Mouse (Mus musculus) forebrain, embryonic 16.5 days (tissue): ENCODE measurements at regions not wholly inside any gene's neighbourhood (a gene's known extent, or its start where the extent isn't known, plus 50 kb on each side); places are given as distances from the start of the nearest gene placed in this dataset.

ENCODE experiments used
- ATAC-seq: fragments of 200-750 bp; cut with Nextera tagmentation; 2 replicates; pipeline ENCODE4 v1.8.0; 2017; ENCODE audit warnings: mild to moderate bottlenecking, moderate library complexity
- H3K27ac ChIP-seq: fragments of 300-500 bp; sonication (generic); 2 replicates; pipeline ENCODE4 v1.5.1; 2014; ENCODE audit warnings: low read length, control low read depth
- H3K27me3 ChIP-seq: fragments of 300-500 bp; sonication (generic); replicated peaks from 2 replicates; pipeline ENCODE4 v1.6.1; 2014; ENCODE audit warnings: low read length; ENCODE audit not compliant: control insufficient read depth, insufficient read depth
- H3K36me3 ChIP-seq: fragments of 300-500 bp; sonication (generic); 2 replicates; pipeline ENCODE4 v1.6.1; 2014; ENCODE audit not compliant: control insufficient read depth, insufficient read depth
- H3K4me1 ChIP-seq: fragments of 300-500 bp; sonication (generic); replicated peaks from 2 replicates; pipeline ENCODE4 v1.6.1; 2014; ENCODE audit warnings: low read length; ENCODE audit not compliant: control insufficient read depth, insufficient read depth
- H3K4me2 ChIP-seq: fragments of 300-500 bp; sonication (generic); 2 replicates; pipeline ENCODE4 v1.6.1; 2014; ENCODE audit warnings: mild to moderate bottlenecking, low read length, control low read depth
- H3K4me3 ChIP-seq: fragments of 300-500 bp; sonication (generic); replicated peaks from 2 replicates; pipeline ENCODE4 v1.5.1; 2014; ENCODE audit warnings: mild to moderate bottlenecking, low read length, control low read depth
- H3K9ac ChIP-seq: fragments of 300-500 bp; sonication (generic); replicated peaks from 2 replicates; pipeline ENCODE4 v1.6.1; 2014; ENCODE audit warnings: low read depth, low read length, control low read depth
- H3K9me3 ChIP-seq: fragments of 300-500 bp; sonication (generic); 2 replicates; pipeline ENCODE4 v1.6.1; 2016; ENCODE audit warnings: low read length; ENCODE audit not compliant: control insufficient read depth
- WGBS: fragments of 180-500 bp; shearing (Covaris S2); extraction: QIAGEN DNeasy Blood & Tissue Kit; methylation state at CpG from one replicate; pipeline ENCODE4 v1.1.7; 2014; 5-methylcytosine and 5-hydroxymethylcytosine counted together

DNA sequence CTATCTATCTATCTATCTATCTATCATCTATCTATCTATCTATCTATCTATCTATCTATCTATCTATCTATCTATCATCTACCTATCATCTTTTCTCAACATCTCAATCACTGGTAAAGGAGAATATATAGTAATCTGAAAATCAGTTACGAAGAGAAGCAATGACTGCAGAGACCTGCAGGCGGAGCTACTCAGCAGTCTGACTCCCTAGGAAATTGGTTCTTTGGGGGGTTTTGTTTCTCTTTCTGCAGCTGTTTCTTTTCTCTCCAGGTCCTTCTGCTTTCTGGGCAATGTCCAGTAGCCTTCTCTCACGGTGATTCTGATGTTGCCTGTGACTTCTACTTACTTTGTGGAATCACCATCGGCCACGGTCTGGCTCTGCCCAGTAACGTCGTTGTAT is 73.6 kb upstream of the Shisa3 start:
- H3K4me1 ChIP-seq, result peaks cover 8% of the 10 kb centered on the region
- H3K9me3 ChIP-seq, result no peaks in the 10 kb centered on the region
- no peaks in the 10 kb centered on the region for H3K27me3 ChIP-seq
- no peaks in the 10 kb centered on the region for H3K36me3 ChIP-seq
- no peak for ATAC-seq
- no peak overlapping the region for H3K27ac ChIP-seq
- WGBS, result 80% methylated on average over 7 of the region's 7 CpGs
- H3K9ac ChIP-seq, result no peak overlapping the region
- H3K4me3 ChIP-seq, result no peak overlapping the region
- no peak overlapping the region for H3K4me2 ChIP-seq

DNA sequence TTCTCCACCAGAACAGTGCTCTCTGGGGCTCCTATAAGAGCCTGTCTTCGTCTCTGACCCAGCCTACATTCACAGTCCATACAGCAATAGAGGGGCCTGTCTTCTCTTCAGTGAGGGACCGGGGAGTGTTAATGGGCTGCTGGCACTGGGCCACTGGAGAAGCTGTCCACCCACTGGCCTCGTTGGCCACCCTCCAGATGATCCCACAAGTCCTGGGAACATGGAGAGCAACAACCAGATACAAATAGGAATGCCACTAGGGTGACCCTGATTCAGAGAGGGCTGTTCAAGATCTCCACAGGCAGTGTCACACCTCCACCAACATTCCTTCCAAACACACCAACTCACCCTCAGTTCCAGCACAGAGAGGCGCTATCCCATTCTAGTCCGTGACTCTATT is 69.7 kb upstream of the Shisa3 start:
- no peaks in the 10 kb centered on the region for H3K27me3 ChIP-seq
- no peaks in the 10 kb centered on the region for H3K36me3 ChIP-seq
- no peak overlapping the region for H3K4me3 ChIP-seq
- whole genome bisulfite sequencing, result 71% methylated on average over 5 of the region's 5 CpGs
- no peak overlapping the region for H3K9ac ChIP-seq
- ATAC-seq, result no peak
- H3K27ac ChIP-seq, result no peak overlapping the region
- no peak overlapping the region for H3K4me2 ChIP-seq
- no peaks in the 10 kb centered on the region for H3K9me3 ChIP-seq
- peaks cover under 1% of the 10 kb centered on the region; the same call in 1 of the 2 replicates for H3K4me1 ChIP-seq

DNA sequence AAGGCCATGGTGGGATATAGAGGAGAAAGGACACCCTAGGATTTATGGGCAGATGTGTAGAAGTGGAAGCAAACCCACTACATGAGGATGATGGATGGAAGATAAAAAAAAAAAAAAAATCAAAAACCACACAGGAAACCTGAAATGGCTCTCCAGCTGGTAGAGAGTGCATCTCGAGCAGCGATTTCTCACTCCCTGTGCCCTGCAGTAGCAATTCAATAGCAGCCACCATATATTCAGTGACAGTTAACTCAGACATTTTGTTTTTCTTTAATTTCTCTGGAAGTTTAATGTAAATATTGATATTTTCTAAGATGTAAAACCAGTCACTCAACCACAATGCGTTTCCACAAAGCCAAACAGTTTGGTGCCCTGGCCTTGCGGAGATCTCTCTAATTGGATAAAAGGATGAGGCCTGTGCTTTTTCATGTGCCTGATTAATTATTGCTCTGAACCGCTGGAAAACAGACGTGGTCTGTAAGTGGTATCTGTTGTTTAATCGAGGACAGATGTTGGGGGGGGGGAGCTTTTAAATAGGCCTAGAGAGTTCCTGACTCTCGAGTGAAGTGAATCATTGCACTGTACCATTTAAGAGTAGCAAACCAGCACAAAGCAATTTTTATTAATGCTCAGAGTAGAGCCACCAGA is 68.0 kb upstream of the Shisa3 start:
- H3K9ac ChIP-seq, result no peak overlapping the region
- H3K27me3 ChIP-seq, result no peaks in the 10 kb centered on the region
- no peak overlapping the region for H3K4me3 ChIP-seq
- 72% methylated on average over 8 of the region's 8 CpGs for WGBS
- no peak overlapping the region for H3K4me2 ChIP-seq
- H3K9me3 ChIP-seq, result no peaks in the 10 kb centered on the region
- no peaks in the 10 kb centered on the region for H3K4me1 ChIP-seq
- no peaks in the 10 kb centered on the region for H3K36me3 ChIP-seq
- H3K27ac ChIP-seq, result no peak overlapping the region
- ATAC-seq, result no peak

DNA sequence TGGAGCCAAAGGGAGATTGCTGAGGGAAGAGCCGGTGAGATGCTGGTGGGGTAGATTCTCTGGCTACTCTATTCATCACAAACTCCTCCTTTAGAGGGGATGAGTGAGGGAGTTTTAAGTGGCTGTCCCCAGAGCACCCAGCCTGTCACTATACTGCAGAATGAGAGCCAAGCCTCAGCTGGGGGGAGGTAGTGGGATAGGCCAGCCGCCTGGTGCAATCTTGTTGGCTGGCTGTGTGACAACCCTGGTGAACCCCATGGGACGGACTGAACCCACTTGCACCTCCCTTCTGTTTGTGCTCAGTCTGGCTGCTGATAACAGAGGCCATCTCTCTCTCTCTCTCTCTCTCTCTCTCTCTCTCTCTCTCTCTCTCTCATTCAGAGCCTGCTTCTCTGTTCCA is 65.8 kb upstream of the Shisa3 start:
- H3K27ac ChIP-seq, result no peak overlapping the region
- H3K27me3 ChIP-seq, result no peaks in the 10 kb centered on the region
- no peaks in the 10 kb centered on the region for H3K4me1 ChIP-seq
- no peak for ATAC-seq
- WGBS, result 79% methylated on average over 3 of the region's 3 CpGs
- no peaks in the 10 kb centered on the region for H3K36me3 ChIP-seq
- H3K4me3 ChIP-seq, result no peak overlapping the region
- no peak overlapping the region for H3K9ac ChIP-seq
- H3K9me3 ChIP-seq, result no peaks in the 10 kb centered on the region
- H3K4me2 ChIP-seq, result no peak overlapping the region

DNA sequence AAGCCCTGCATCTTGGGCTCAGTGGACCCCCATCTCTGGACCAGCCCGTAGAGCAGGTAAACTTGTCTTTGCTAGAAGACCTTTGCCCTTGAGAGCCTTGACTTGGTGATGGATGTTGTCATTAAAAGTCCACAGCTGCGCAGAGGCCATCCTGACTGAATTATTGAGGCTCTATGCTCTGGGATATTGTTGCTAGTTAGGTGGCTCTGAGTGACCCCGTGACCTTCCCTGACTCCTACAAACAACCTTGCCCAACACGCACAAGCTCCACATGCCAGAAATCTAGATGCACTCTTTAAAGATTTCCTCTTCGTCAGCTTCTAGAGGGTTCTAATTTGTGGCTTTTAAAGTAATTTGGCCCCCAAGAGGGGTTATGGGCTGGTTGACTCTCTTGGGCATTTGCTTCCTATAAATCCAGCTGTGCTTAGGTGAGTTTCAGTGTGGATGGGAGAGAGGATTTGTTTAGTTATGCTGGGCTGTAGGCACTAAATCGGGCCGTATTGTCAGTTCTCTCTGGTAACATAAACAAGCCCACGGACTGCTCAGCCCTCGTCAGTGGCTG is 63.6 kb upstream of the Shisa3 start:
- no peak overlapping the region for H3K9ac ChIP-seq
- H3K9me3 ChIP-seq, result no peaks in the 10 kb centered on the region
- H3K4me3 ChIP-seq, result no peak overlapping the region
- H3K27ac ChIP-seq, result no peak overlapping the region
- 92% methylated on average over 9 of the region's 9 CpGs for WGBS
- no peaks in the 10 kb centered on the region for H3K36me3 ChIP-seq
- no peaks in the 10 kb centered on the region for H3K4me1 ChIP-seq
- H3K4me2 ChIP-seq, result no peak overlapping the region
- H3K27me3 ChIP-seq, result no peaks in the 10 kb centered on the region
- ATAC-seq, result no peak

DNA sequence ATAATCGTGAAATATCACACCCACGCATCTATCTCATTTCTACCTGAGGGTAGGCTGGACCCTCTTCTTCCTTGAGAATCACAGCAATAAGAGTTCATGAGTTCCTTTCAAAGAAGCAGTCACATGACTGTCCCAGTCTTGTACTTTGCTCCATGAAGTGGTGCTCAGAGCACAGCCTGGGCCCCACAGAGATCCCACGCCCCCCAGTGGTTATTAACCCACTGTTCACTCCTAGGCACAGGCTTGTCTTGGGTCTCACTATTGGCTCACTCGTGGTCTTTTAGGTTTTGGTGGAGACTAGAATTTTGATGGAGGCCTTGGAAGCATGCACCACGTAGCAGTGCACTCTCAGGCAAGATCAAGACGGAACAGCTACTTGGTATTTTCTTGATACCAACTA is 57.4 kb upstream of the Shisa3 start:
- ATAC-seq, result no peak
- WGBS, result 91% methylated on average over 6 of the region's 6 CpGs
- no peak overlapping the region for H3K9ac ChIP-seq
- no peak overlapping the region for H3K4me3 ChIP-seq
- H3K36me3 ChIP-seq, result no peaks in the 10 kb centered on the region
- no peak overlapping the region for H3K27ac ChIP-seq
- no peaks in the 10 kb centered on the region for H3K9me3 ChIP-seq
- H3K27me3 ChIP-seq, result no peaks in the 10 kb centered on the region
- no peak overlapping the region for H3K4me2 ChIP-seq
- no peaks in the 10 kb centered on the region for H3K4me1 ChIP-seq

DNA sequence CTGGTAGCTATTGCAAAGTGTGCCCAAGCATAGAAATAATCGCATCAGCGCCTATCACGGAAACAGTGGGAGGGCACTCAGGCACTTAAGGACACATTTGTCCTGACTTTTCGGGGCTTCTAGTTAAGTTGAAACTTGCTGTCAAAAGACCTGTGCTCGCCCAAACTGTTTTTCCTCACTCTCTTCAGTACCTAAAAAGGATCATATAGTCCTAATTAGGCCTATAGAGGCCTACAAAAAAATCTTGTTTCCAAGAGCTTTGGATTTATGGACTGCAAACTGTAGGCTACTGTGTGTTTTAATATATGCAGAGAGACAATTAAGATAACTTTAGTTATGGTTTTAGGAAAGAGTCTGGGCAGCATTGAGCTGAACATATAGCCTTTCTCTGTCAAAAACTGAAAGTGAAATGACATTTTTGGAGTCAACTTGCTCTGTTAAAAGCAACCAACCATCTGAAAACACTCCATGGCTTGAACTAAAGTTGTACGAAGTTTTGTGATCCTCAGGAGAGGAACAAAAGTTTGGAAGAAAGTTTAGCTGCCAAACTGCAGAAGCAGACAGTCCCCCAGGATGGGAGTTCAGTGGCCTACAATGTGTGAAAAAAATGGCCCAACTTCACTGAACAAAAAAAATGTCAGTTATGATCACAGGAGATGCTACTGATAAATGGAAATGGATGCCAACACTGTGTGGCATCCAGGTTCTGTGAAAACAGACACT is 55.9 kb upstream of the Shisa3 start:
- ATAC-seq, result no peak
- 81% methylated on average over 6 of the region's 6 CpGs for WGBS
- H3K4me1 ChIP-seq, result no peaks in the 10 kb centered on the region
- no peaks in the 10 kb centered on the region for H3K36me3 ChIP-seq
- H3K27me3 ChIP-seq, result no peaks in the 10 kb centered on the region
- H3K4me3 ChIP-seq, result no peak overlapping the region
- no peak overlapping the region for H3K9ac ChIP-seq
- H3K27ac ChIP-seq, result no peak overlapping the region
- H3K4me2 ChIP-seq, result no peak overlapping the region
- H3K9me3 ChIP-seq, result no peaks in the 10 kb centered on the region

DNA sequence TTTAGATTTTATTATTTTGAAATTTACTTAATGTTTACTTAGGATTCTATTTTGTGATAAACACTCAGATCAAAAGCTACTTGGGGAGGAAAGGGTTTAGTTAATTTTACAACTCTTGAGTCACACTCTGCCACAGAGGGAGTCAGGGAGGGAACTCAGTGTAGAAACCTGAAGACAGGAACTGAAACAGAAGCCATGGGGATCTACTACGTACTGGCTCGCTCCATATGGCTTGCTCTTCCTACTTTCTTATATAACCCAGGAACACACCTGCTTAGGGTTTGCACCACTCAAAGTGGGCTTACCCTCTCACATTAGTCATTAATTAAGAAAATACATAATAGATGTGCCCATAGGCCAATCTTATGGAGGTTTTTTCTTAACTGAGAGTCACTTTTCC is 54.8 kb upstream of the Shisa3 start:
- Histone ChIP-seq H3K9ac (no peak overlapping the region), H3K27ac (no peak overlapping the region), H3K36me3 (no peaks in the 10 kb centered on the region), H3K4me2 (no peak overlapping the region), H3K4me3 (no peak overlapping the region), H3K4me1 (no peaks in the 10 kb centered on the region), H3K9me3 (no peaks in the 10 kb centered on the region), H3K27me3 (no peaks in the 10 kb centered on the region)
- WGBS, result 80% methylated on average over 2 of the region's 2 CpGs
- ATAC-seq, result no peak
